Comparison of ENCODE assay signal across 29 mouse cellular contexts in the genomic region with DNA sequence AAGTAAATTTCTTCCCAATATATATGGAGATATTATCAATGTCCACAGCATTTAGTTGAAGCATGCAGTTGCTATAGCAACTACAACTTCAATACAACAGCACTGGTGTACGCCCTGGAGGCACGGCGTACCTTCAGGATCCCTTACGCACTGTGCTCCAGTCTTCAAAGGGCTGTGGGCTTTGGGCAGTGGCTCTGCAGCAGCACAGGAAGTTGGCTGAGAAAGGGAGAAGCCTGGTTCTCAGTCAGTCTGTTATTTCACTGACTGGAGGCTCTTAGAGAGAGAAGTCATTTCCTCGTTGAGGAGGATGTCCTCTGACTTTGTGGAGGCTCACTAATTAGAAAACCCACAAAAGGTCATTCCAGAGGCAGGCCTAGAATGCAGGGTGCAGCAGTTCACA. TPM values are rescaled to one million over a fixed set of nuclear protein-coding genes. Genes with fewer than 3 reads are reported as not detected.
DNase-seq lines count a peak whose midpoint lies in the region; ATAC-seq and TF ChIP-seq lines count a peak whose summit lies in the region.
"Had no signal": no experiment of that assay in that cellular context is flagged by ENCODE, and none has a peak within 500 bp of the region (broad histone marks: within the 10 kb centered on the region; RNA-seq: fewer than 3 reads in every experiment).

No protein-coding gene starts in this region.

- TF ChIP-seq EP300 in stomach, postnatal 0 days (optimal IDR thresholded peaks at IDR 0.05): no peak

- H3K4me2 ChIP-seq in stomach, embryonic 14.5 days (replicated peaks; ENCODE audit: low read depth, low read length): no peak overlapping the region
- no peak overlapping the region for H3K4me2 ChIP-seq in stomach, postnatal 0 days (replicated peaks; ENCODE audit: low read depth)
- H3K4me2 ChIP-seq: heart, embryonic 12.5 days; limb, embryonic 15.5 days; liver, embryonic 15.5 days; neural tube, embryonic 13.5 days had no signal

- DNase-seq in stomach, postnatal 0 days (ENCODE audit: low spot score): no peak
- peak; percentile 42 for DNase-seq in R1 (ENCODE audit: low read depth, low spot score)
- DNase-seq in naive thymus-derived CD4-positive, alpha-beta T cell, adult 2 months (ENCODE audit: low read depth): peak; percentile 88
- no peak for DNase-seq in heart, postnatal 14 days
- DNase-seq in cerebellum, postnatal 14 days: no peak
- no peak for DNase-seq in hindbrain, embryonic 10.5 days (ENCODE audit: low spot score)
- DNase-seq: B cell, adult 2 months; cerebellum, postnatal 25 days; heart, adult 11 months; kidney, adult 11 months; kidney, postnatal 14 days had no signal

- no peaks in the 10 kb centered on the region for H3K9me3 ChIP-seq in stomach, embryonic 14.5 days (ENCODE audit: control insufficient read depth, low read depth, low read length)
- no peaks in the 10 kb centered on the region for H3K9me3 ChIP-seq in stomach, postnatal 0 days (ENCODE audit: control insufficient read depth, low read length)
- no peaks in the 10 kb centered on the region for H3K9me3 ChIP-seq in hindbrain, embryonic 10.5 days
- H3K9me3 ChIP-seq: heart, embryonic 12.5 days; limb, embryonic 15.5 days; liver, embryonic 15.5 days; neural tube, embryonic 13.5 days had no signal

- intact Hi-C loops in heart, postnatal 14 days (cut with DNase I): no loop called here

- no peaks in the 10 kb centered on the region for H3K27me3 ChIP-seq in stomach, embryonic 14.5 days (ENCODE audit: control insufficient read depth, insufficient read depth, low read length)
- H3K27me3 ChIP-seq in stomach, postnatal 0 days (ENCODE audit: control insufficient read depth, insufficient read depth, low read length): no peaks in the 10 kb centered on the region
- H3K27me3 ChIP-seq in hindbrain, embryonic 10.5 days (ENCODE audit: insufficient read depth, poor library complexity, severe bottlenecking): peaks cover 13% of the 10 kb centered on the region
- H3K27me3 ChIP-seq: limb, embryonic 15.5 days had no signal

- 0 out of 2 replicates have a peak, but pooled peaks have one; percentile 35 for ATAC-seq in stomach, embryonic 14.5 days (ENCODE audit: insufficient number of reproducible peaks, insufficient read depth, low FRiP score, low read depth)
- ATAC-seq in stomach, postnatal 0 days (ENCODE audit: low FRiP score, low TSS enrichment): no peak
- ATAC-seq in hematopoietic stem cell, adult 5-6 weeks (replicated peaks in 1 of 2; ENCODE audit: insufficient read depth in 1 of 2, low FRiP score in 2 of 2, low TSS enrichment in 1 of 2, low read depth in 1 of 2, poor library complexity in 2 of 2, severe bottlenecking in 2 of 2): peak; percentile 39 to 76
- ATAC-seq: hindbrain, embryonic 16.5 days had no signal

- no peaks in the 10 kb centered on the region for H3K36me3 ChIP-seq in stomach, embryonic 14.5 days (ENCODE audit: control insufficient read depth, insufficient read depth, low read length)
- H3K36me3 ChIP-seq in stomach, postnatal 0 days (ENCODE audit: control insufficient read depth, insufficient read depth, low read length): no peaks in the 10 kb centered on the region
- no peaks in the 10 kb centered on the region for H3K36me3 ChIP-seq in hindbrain, embryonic 10.5 days
- H3K36me3 ChIP-seq: heart, embryonic 12.5 days; limb, embryonic 15.5 days; liver, embryonic 15.5 days; neural tube, embryonic 13.5 days had no signal

- 59% methylated on average over 5 of the region's 5 CpGs for WGBS in stomach, embryonic 14.5 days
- WGBS in stomach, postnatal 0 days: 47% methylated on average over 5 of the region's 5 CpGs
- WGBS in hindbrain, embryonic 10.5 days: 74% methylated on average over 5 of the region's 5 CpGs

- no peak for TF ChIP-seq CTCF in stomach, postnatal 0 days (IDR thresholded peaks at IDR 0.05; ENCODE audit: low read depth)

- no peaks in the 10 kb centered on the region for H3K4me1 ChIP-seq in stomach, embryonic 14.5 days (ENCODE audit: control insufficient read depth, insufficient read depth, low read length)
- no peaks in the 10 kb centered on the region for H3K4me1 ChIP-seq in stomach, postnatal 0 days (replicated peaks; ENCODE audit: control insufficient read depth, insufficient read depth)
- peaks cover 8% of the 10 kb centered on the region; the same call in 1 of the 2 replicates for H3K4me1 ChIP-seq in hindbrain, embryonic 10.5 days (replicated peaks)
- H3K4me1 ChIP-seq: liver, embryonic 15.5 days had no signal

- H3K9ac ChIP-seq in stomach, embryonic 14.5 days (replicated peaks; ENCODE audit: low read depth, low read length): no peak overlapping the region
- no peak overlapping the region for H3K9ac ChIP-seq in stomach, postnatal 0 days (ENCODE audit: low read length)
- H3K9ac ChIP-seq: heart, embryonic 12.5 days; limb, embryonic 15.5 days; liver, embryonic 15.5 days; neural tube, embryonic 13.5 days had no signal

- no peak overlapping the region for H3K27ac ChIP-seq in stomach, embryonic 14.5 days (ENCODE audit: low read length)
- H3K27ac ChIP-seq in stomach, postnatal 0 days (replicated peaks): no peak overlapping the region
- H3K27ac ChIP-seq in hindbrain, embryonic 10.5 days: no peak overlapping the region
- H3K27ac ChIP-seq: limb, embryonic 15.5 days; liver, embryonic 15.5 days; neural tube, embryonic 13.5 days had no signal

- H3K4me3 ChIP-seq in stomach, embryonic 14.5 days (ENCODE audit: low read depth, low read length): no peak overlapping the region
- H3K4me3 ChIP-seq in stomach, postnatal 0 days (ENCODE audit: low read depth, low read length): no peak overlapping the region
- H3K4me3 ChIP-seq in hindbrain, embryonic 10.5 days: no peak overlapping the region
- H3K4me3 ChIP-seq: heart, embryonic 12.5 days; limb, embryonic 15.5 days; liver, embryonic 15.5 days; neural tube, embryonic 13.5 days had no signal

RNA-seq across cellular contexts. Expression of a gene that starts 5.3 kb away (rescaled TPM):
- polyA plus RNA-seq in stomach, embryonic 14.5 days (2014; fragmentation: Nextera tagmentation; extraction: Ambion mirVana): 37.7 and 38.5 TPM in 2 replicates
- 10.9 and 13.4 TPM in 2 replicates for polyA plus RNA-seq in stomach, postnatal 0 days (2015; fragmentation: Nextera tagmentation; extraction: Ambion mirVana)
- 28.3 and 57.6 TPM in 2 replicates for total RNA-seq in hematopoietic stem cell, adult 5-6 weeks (2017)
- 10 to 100 TPM; 15.4 to 17.0 TPM for total RNA-seq in heart, postnatal 14 days (2021)
- polyA plus RNA-seq in hindbrain, embryonic 10.5 days (2016; fragmentation: Nextera tagmentation; extraction: Ambion mirVana): 32.8 and 48.5 TPM in 2 replicates

RNA-seq across cellular contexts. Expression of a gene that starts 18.8 kb away (rescaled TPM):
- polyA plus RNA-seq in stomach, embryonic 14.5 days (2014; fragmentation: Nextera tagmentation; extraction: Ambion mirVana): 43.7 and 44.8 TPM in 2 replicates
- polyA plus RNA-seq in stomach, postnatal 0 days (2015; fragmentation: Nextera tagmentation; extraction: Ambion mirVana): 109 and 120 TPM in 2 replicates
- 49.6 and 81.5 TPM in 2 replicates for total RNA-seq in hematopoietic stem cell, adult 5-6 weeks (2017)
- 10 to 100 TPM; 47.8 to 51.8 TPM for total RNA-seq in heart, postnatal 14 days (2021)
- polyA plus RNA-seq in hindbrain, embryonic 10.5 days (2016; fragmentation: Nextera tagmentation; extraction: Ambion mirVana): 12.3 and 13.5 TPM in 2 replicates

RNA-seq across cellular contexts. Expression of a gene that starts 36.5 kb away (rescaled TPM):
- polyA plus RNA-seq in stomach, embryonic 14.5 days (2014; fragmentation: Nextera tagmentation; extraction: Ambion mirVana): not detected in 2 replicates
- polyA plus RNA-seq in stomach, postnatal 0 days (2015; fragmentation: Nextera tagmentation; extraction: Ambion mirVana): 0.18 TPM in 1 of 2 replicates, not detected in the other
- 0.88 TPM in 1 of 2 replicates, not detected in the other for total RNA-seq in hematopoietic stem cell, adult 5-6 weeks (2017)
- total RNA-seq in heart, postnatal 14 days (2021): not detected
- polyA plus RNA-seq in hindbrain, embryonic 10.5 days (2016; fragmentation: Nextera tagmentation; extraction: Ambion mirVana): not detected in 2 replicates
- total RNA-seq: adrenal gland, adult 18-20 months; ES-E14; gastrocnemius, adult 8-10 months; heart, postnatal 25 days; layer of hippocampus, adult 8-10 months; left cerebral cortex, adult 18-20 months; left cerebral cortex, postnatal 36 days; megakaryocyte-erythroid progenitor cell, adult 5-6 weeks had no signal
- polyA plus RNA-seq: forebrain, embryonic 11.5 days; hindbrain, embryonic 16.5 days; limb, embryonic 15.5 days; liver, embryonic 15.5 days; lung, embryonic 16.5 days; neural tube, embryonic 13.5 days; small intestine, adult 2 months had no signal

RNA-seq across cellular contexts. Expression of a gene that starts 43.2 kb away (rescaled TPM):
- 113 and 120 TPM in 2 replicates for polyA plus RNA-seq in stomach, embryonic 14.5 days (2014; fragmentation: Nextera tagmentation; extraction: Ambion mirVana)
- polyA plus RNA-seq in stomach, postnatal 0 days (2015; fragmentation: Nextera tagmentation; extraction: Ambion mirVana): 49.7 and 54.3 TPM in 2 replicates
- 145 and 179 TPM in 2 replicates for total RNA-seq in hematopoietic stem cell, adult 5-6 weeks (2017)
- total RNA-seq in heart, postnatal 14 days (2021): 100 to 1,000 TPM; 224 to 237 TPM
- polyA plus RNA-seq in hindbrain, embryonic 10.5 days (2016; fragmentation: Nextera tagmentation; extraction: Ambion mirVana): 78.3 and 101 TPM in 2 replicates

RNA-seq across cellular contexts. Expression of a gene that starts 48.1 kb away (rescaled TPM):
- polyA plus RNA-seq in stomach, embryonic 14.5 days (2014; fragmentation: Nextera tagmentation; extraction: Ambion mirVana): not detected in 2 replicates
- not detected in 2 replicates for polyA plus RNA-seq in stomach, postnatal 0 days (2015; fragmentation: Nextera tagmentation; extraction: Ambion mirVana)
- not detected in 2 replicates for total RNA-seq in hematopoietic stem cell, adult 5-6 weeks (2017)
- total RNA-seq in heart, postnatal 14 days (2021): not detected
- not detected in 2 replicates for polyA plus RNA-seq in hindbrain, embryonic 10.5 days (2016; fragmentation: Nextera tagmentation; extraction: Ambion mirVana)
- total RNA-seq: adrenal gland, adult 18-20 months; ES-E14; gastrocnemius, adult 8-10 months; heart, postnatal 25 days; layer of hippocampus, adult 8-10 months; left cerebral cortex, adult 18-20 months; left cerebral cortex, postnatal 36 days; megakaryocyte-erythroid progenitor cell, adult 5-6 weeks had no signal
- polyA plus RNA-seq: forebrain, embryonic 11.5 days; heart, embryonic 12.5 days; hindbrain, embryonic 16.5 days; limb, embryonic 15.5 days; liver, embryonic 15.5 days; lung, embryonic 16.5 days; neural tube, embryonic 13.5 days; small intestine, adult 2 months had no signal

Comparison
In these comparisons a context has a peak if more than half of its experiments do, and no peak if none do; other contexts are left out.
1. DNase-seq: peak in R1 (single experiment) and naive thymus-derived CD4-positive, alpha-beta T cell, adult 2 months (single experiment); none in stomach, postnatal 0 days (single experiment), heart, postnatal 14 days (0 of 2), cerebellum, postnatal 14 days (0 of 2) and hindbrain, embryonic 10.5 days (single experiment).